In the genomic region with DNA sequence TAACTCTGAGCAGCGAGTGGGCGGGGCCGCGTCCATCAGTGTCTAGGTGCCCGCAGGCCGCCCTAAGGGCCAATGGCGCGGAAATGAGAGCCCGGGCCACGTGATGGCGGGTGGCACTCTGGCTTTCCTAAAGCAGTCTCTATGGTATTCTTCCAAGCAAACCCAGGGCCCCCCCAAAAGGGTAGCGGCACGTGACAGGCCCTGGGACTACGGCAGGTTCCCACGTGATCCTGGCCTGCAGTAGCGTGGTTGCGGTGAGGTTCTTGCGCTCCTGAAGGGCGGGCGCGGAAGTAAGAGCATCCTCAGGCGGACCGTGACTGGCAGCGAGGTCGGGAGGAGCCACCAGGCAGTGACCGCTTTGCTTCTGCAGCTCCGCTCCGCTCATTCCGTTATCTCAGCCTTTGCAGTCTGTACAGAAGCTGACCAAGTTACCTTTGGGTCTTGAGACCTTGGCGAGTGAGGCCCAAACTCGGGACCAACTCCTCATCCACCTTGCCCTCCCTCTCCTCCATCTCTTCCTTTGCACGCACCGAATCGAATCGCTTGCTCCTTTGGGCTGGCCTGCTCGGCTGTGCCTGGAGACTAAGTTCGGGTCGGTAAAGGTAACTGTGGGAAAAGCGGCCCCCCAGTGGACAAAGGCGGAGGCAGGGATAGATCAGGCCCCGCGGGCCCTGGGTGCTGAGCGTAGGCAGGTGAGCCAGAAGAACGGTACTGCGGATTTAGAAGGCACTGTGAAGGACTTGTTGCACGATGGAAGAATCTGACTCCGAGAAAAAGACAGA, we compare ENCODE assay signal across 8 mouse cellular contexts. TPM values are rescaled to one million over a fixed set of nuclear protein-coding genes. Genes with fewer than 3 reads are reported as not detected.
DNase-seq lines count a peak whose midpoint lies in the region; ATAC-seq and TF ChIP-seq lines count a peak whose summit lies in the region.

A gene (plus strand): TSS at position 248 of the 782 bp plus-strand sequence.

- peak within 1 kb of the TSS; percentile 71 to 94 for H3K4me3 ChIP-seq in ES-E14 (ENCODE audit: insufficient read depth in 1 of 2, low read depth in 1 of 2, low read length in 2 of 2, poor library complexity in 1 of 2, severe bottlenecking in 1 of 2)
- H3K4me3 ChIP-seq in hindbrain, embryonic 10.5 days: peak within 1 kb of the TSS; percentile 57
- peak within 1 kb of the TSS; percentile 55 for H3K4me3 ChIP-seq in lung, embryonic 16.5 days (ENCODE audit: low read length)
- peak within 1 kb of the TSS; percentile 56 for H3K4me3 ChIP-seq in thymus, adult 2 months (ENCODE audit: control insufficient read depth, insufficient read depth, low read length)

- peak within 1 kb of the TSS; percentile 92 for H3K27ac ChIP-seq in ES-E14 (ENCODE audit: insufficient read depth, low read depth, low read length, poor library complexity, severe bottlenecking)
- peak within 1 kb of the TSS; percentile 86 for H3K27ac ChIP-seq in hindbrain, embryonic 10.5 days
- no peak within 1 kb of the TSS for H3K27ac ChIP-seq in lung, embryonic 16.5 days (ENCODE audit: low read length)
- no peak within 1 kb of the TSS for H3K27ac ChIP-seq in thymus, adult 2 months (ENCODE audit: control insufficient read depth, insufficient read depth, low read length)

- H3K27me3 ChIP-seq in hindbrain, embryonic 10.5 days (ENCODE audit: insufficient read depth, poor library complexity, severe bottlenecking): peaks cover 10% of the 10 kb centered on the region
- H3K27me3 ChIP-seq in lung, embryonic 16.5 days (ENCODE audit: control insufficient read depth, insufficient read depth, low read depth, low read length): peaks cover 3% of the 10 kb centered on the region
- no peaks in the 10 kb centered on the region for H3K27me3 ChIP-seq in thymus, adult 2 months (ENCODE audit: control insufficient read depth, insufficient read depth, low read length)

- DNase-seq in ES-E14 (ENCODE audit: low read depth, low spot score): peak; percentile 60
- DNase-seq in cerebellum, adult 9-10 months: peak; percentile 95
- peak; percentile 83 for DNase-seq in hindbrain, embryonic 10.5 days (ENCODE audit: low spot score)
- peak; percentile 91 for DNase-seq in layer of hippocampus, adult 9-11 months
- peak; percentile 79 for DNase-seq in ovary, adult 18-20 months (ENCODE audit: low spot score)
- peak; percentile 66 for DNase-seq in thymus, adult 2 months

- peak; percentile 97 for ATAC-seq in frontal cortex, adult (ENCODE audit: low TSS enrichment)
- ATAC-seq in lung, embryonic 16.5 days (ENCODE audit: low read depth): peak; percentile 94

- peak within 1 kb of the TSS; percentile 89 for H3K9ac ChIP-seq in ES-E14 (ENCODE audit: insufficient read depth, low read depth, low read length, poor library complexity, severe bottlenecking)
- peak within 1 kb of the TSS; percentile 51 for H3K9ac ChIP-seq in lung, embryonic 16.5 days (ENCODE audit: low read length)

- H3K9me3 ChIP-seq in ES-E14 (ENCODE audit: control insufficient read depth, insufficient read depth, low read depth, low read length): no peaks in the 10 kb centered on the region
- H3K9me3 ChIP-seq in hindbrain, embryonic 10.5 days: no peaks in the 10 kb centered on the region
- no peaks in the 10 kb centered on the region for H3K9me3 ChIP-seq in lung, embryonic 16.5 days (ENCODE audit: control insufficient read depth, low read length)

- 14% methylated on average over 47 of the region's 47 CpGs for WGBS in hindbrain, embryonic 10.5 days
- whole genome bisulfite sequencing in lung, embryonic 16.5 days: 12% methylated on average over 47 of the region's 47 CpGs
- WGBS in thymus, adult 2 months: under 1% methylated on average over 47 of the region's 47 CpGs

- no peaks in the 10 kb centered on the region for H3K36me3 ChIP-seq in ES-E14 (ENCODE audit: control insufficient read depth, insufficient read depth, low read length, poor library complexity, severe bottlenecking)
- H3K36me3 ChIP-seq in hindbrain, embryonic 10.5 days: no peaks in the 10 kb centered on the region
- no peaks in the 10 kb centered on the region for H3K36me3 ChIP-seq in lung, embryonic 16.5 days (ENCODE audit: control insufficient read depth, insufficient read depth, low read length)
- no peaks in the 10 kb centered on the region for H3K36me3 ChIP-seq in thymus, adult 2 months (ENCODE audit: control insufficient read depth, insufficient read depth, low read length)

- no peak for TF ChIP-seq POLR2A in thymus, adult 2 months (IDR thresholded peaks at IDR 0.05; ENCODE audit: control insufficient read depth, extremely low read depth, insufficient read depth, low read length, poor library complexity)

- no peak for TF ChIP-seq CTCF in thymus, adult 2 months (IDR thresholded peaks at IDR 0.05; ENCODE audit: borderline replicate concordance, control insufficient read depth, extremely low read depth, insufficient read depth, low read length, poor library complexity)

- in situ Hi-C loops in ES-E14 (cut with MboI; ENCODE audit: low sequenced_read_pairs in 2 of 2, unreplicated experiment in 2 of 2): no loop called here

- no peaks in the 10 kb centered on the region for H3K4me1 ChIP-seq in ES-E14 (ENCODE audit: control insufficient read depth in 2 of 2, insufficient read depth in 2 of 2, low read length in 2 of 2, poor library complexity in 1 of 2)
- H3K4me1 ChIP-seq in hindbrain, embryonic 10.5 days (replicated peaks): no peaks in the 10 kb centered on the region
- H3K4me1 ChIP-seq in lung, embryonic 16.5 days (replicated peaks; ENCODE audit: control insufficient read depth, insufficient read depth, low read length): no peaks in the 10 kb centered on the region
- H3K4me1 ChIP-seq in thymus, adult 2 months (replicated peaks; ENCODE audit: control insufficient read depth, insufficient read depth, low read length): peaks cover 2% of the 10 kb centered on the region; the same call in 1 of the 2 replicates

- H3K4me2 ChIP-seq in lung, embryonic 16.5 days (ENCODE audit: low read depth, low read length): peak within 1 kb of the TSS; percentile 69

TF ChIP-seq in ES-E14, 5 proteins besides CTCF, POLR2A, EP300 and RAD21:
- TF ChIP-seq ZNF384 (IDR thresholded peaks at IDR 0.05; ENCODE audit: low read depth, low read length) (no peak), CHD2 (IDR thresholded peaks at IDR 0.05; ENCODE audit: low read depth, low read length) (no peak), HCFC1 (IDR thresholded peaks at IDR 0.05; ENCODE audit: borderline replicate concordance, insufficient read depth, low read length) (no peak), ZC3H11A (IDR thresholded peaks at IDR 0.05; ENCODE audit: borderline replicate concordance, low read depth, low read length) (no peak), MAFK (IDR thresholded peaks at IDR 0.05; ENCODE audit: insufficient read depth, low read depth, low read length) (no peak)

RNA-seq across cellular contexts. Expression of the gene that starts here (rescaled TPM):
- total RNA-seq in ES-E14 (2012; rRNA removed): 12.3 and 24.7 TPM in 2 replicates
- polyA plus RNA-seq in hindbrain, embryonic 10.5 days (2016; fragmentation: Nextera tagmentation; extraction: Ambion mirVana): 4.8 and 6.1 TPM in 2 replicates
- 0.44 and 0.62 TPM in 2 replicates for polyA plus RNA-seq in lung, embryonic 16.5 days (2015; fragmentation: Nextera tagmentation; extraction: Ambion mirVana)
- 6.0 and 6.7 TPM in 2 replicates for polyA plus RNA-seq in thymus, adult 2 months (2012; rRNA removed)

Comparison
In these comparisons a context has a peak if more than half of its experiments do, and no peak if none do; other contexts are left out.
1. Peak in ATAC-seq, H3K4me3 ChIP-seq, H3K9ac ChIP-seq and H3K4me2 ChIP-seq in lung, embryonic 16.5 days; RNA of the gene not detected or under 1 TPM.
2. H3K27ac ChIP-seq: peak in ES-E14 (single experiment) and hindbrain, embryonic 10.5 days (single experiment); none in lung, embryonic 16.5 days (single experiment) and thymus, adult 2 months (single experiment).
3. Peak in every context shown above with its lines, with median percentiles within 50 percentile points of each other: DNase-seq and H3K4me3 ChIP-seq.